Mouse (Mus musculus) myocyte (in vitro differentiated cells): Measurements from ENCODE around the gene Keg1. TPM values are rescaled to one million over a fixed set of nuclear protein-coding genes. Genes with fewer than 3 reads are reported as not detected.

Experiments
- H3K27me3 ChIP-seq: one replicate; pipeline ENCODE4 v1.6.1; 2011; ENCODE audit not compliant: control insufficient read depth, insufficient read depth, insufficient read length
- H3K36me3 ChIP-seq: one replicate; pipeline ENCODE4 v1.6.1; 2011; ENCODE audit not compliant: control insufficient read depth, insufficient read depth
- H3K4me2 ChIP-seq: one replicate; pipeline ENCODE4 v1.6.1; 2011; ENCODE audit warnings: low read depth, control low read depth
- H3K4me3 ChIP-seq: one replicate; pipeline ENCODE4 v1.5.1; 2011; ENCODE audit warnings: mild to moderate bottlenecking, control low read depth, moderate library complexity
- H3K79me2 ChIP-seq: one replicate; pipeline ENCODE4 v1.6.1; 2011; ENCODE audit not compliant: control insufficient read depth, insufficient read depth
- H3ac ChIP-seq: one replicate; pipeline ENCODE4 v1.6.1; 2011; ENCODE audit not compliant: control insufficient read depth, insufficient read length
- CEBPB ChIP-seq: IDR thresholded peaks from 2 replicates; pipeline ENCODE4 v1.6.1; 2011; ENCODE audit warnings: mild to moderate bottlenecking, moderate library complexity; ENCODE audit not compliant: poor library complexity, insufficient read depth, severe bottlenecking
- E2F4 ChIP-seq: IDR thresholded peaks from one replicate; pipeline ENCODE4 v1.6.1; 2011; ENCODE audit warnings: mild to moderate bottlenecking, control low read depth, moderate library complexity; ENCODE audit not compliant: insufficient read depth
- MAX ChIP-seq: IDR thresholded peaks from one replicate; pipeline ENCODE4 v1.6.1; 2011; ENCODE audit warnings: low read depth, mild to moderate bottlenecking, control low read depth
- MYOD1 ChIP-seq, 3 experiments: IDR thresholded peaks; one replicate each; pipeline ENCODE4 v1.6.1; 2011; ENCODE audit warnings: control low read depth in 2 of 3, low read depth in 2 of 3, mild to moderate bottlenecking in 2 of 3, moderate library complexity in 1 of 3; ENCODE audit not compliant: insufficient read length in 2 of 3, control insufficient read depth in 1 of 3
- MYOG ChIP-seq, 3 experiments: IDR thresholded peaks; one replicate each; pipeline ENCODE4 v1.6.1; 2011; ENCODE audit warnings: control low read depth in 2 of 3, low read depth in 2 of 3, mild to moderate bottlenecking in 2 of 3; ENCODE audit not compliant: insufficient read length in 2 of 3, control insufficient read depth in 1 of 3, insufficient read depth in 1 of 3
- POLR2A ChIP-seq: IDR thresholded peaks from one replicate; pipeline ENCODE4 v1.6.1; 2011; ENCODE audit warnings: low read depth, mild to moderate bottlenecking, control low read depth, moderate library complexity; ENCODE audit not compliant: insufficient read length
- POLR2AphosphoS2 ChIP-seq: IDR thresholded peaks from one replicate; pipeline ENCODE4 v1.6.1; 2011; ENCODE audit warnings: low read depth, control low read depth; ENCODE audit not compliant: insufficient read length
- REST ChIP-seq: IDR thresholded peaks from one replicate; pipeline ENCODE4 v1.6.1; 2011; ENCODE audit warnings: mild to moderate bottlenecking, control low read depth, moderate library complexity; ENCODE audit not compliant: insufficient read depth, insufficient read length
- SRF ChIP-seq: IDR thresholded peaks from one replicate; pipeline ENCODE4 v1.6.1; 2011; ENCODE audit warnings: low read depth; ENCODE audit not compliant: control insufficient read depth, insufficient read length
- TCF12 ChIP-seq: IDR thresholded peaks from one replicate; pipeline ENCODE4 v1.6.1; 2011; ENCODE audit warnings: mild to moderate bottlenecking, control low read depth; ENCODE audit not compliant: poor library complexity, insufficient read depth, severe bottlenecking
- TCF3 ChIP-seq: IDR thresholded peaks from one replicate; pipeline ENCODE4 v1.6.1; 2011; ENCODE audit warnings: low read depth, control low read depth; ENCODE audit not compliant: insufficient read length
- USF1 ChIP-seq: IDR thresholded peaks from one replicate; pipeline ENCODE4 v1.6.1; 2011; ENCODE audit warnings: low read depth, mild to moderate bottlenecking, control low read depth, moderate library complexity
- polyA plus RNA-seq: library from polyadenylated mRNA; unstranded; fragments of >200 nt; fragmentation: generic; extraction: Trizol; gene quantifications from one replicate; pipeline ENCODE4 v1.2.1, GENCODE M21; 2012; ENCODE audit warnings: missing spikeins

The Keg1 gene
- polyA plus RNA-seq, 1 experiment, result not detected

DNA sequence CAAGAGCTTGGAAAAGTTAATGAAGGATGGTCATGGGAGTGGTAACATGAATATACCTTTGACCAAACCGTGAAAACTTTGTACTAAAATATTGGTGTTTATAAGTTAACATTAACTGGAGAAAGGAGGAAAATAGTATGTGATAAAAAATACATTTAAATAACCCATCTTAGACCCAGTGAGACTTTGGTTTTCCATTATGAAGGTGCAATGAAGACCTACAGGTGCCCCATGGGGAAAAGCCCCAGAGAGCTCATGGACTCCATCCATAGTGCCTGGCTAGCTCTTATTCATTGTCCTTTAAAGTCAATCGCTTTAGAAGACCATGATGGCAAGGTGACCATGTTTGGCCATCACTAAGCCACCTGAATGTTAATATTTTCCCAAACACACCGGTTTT is 17.8 kb upstream of the Keg1 start, which contains the start of gene Olfr1443:
Gene Olfr1443, plus strand, starts transcription at position 301 of the 400 bp plus-strand sequence.
- H3K36me3 ChIP-seq, result no peaks in the 10 kb centered on the region
- H3K4me2 ChIP-seq, result no peak within 1 kb of the TSS
- TF ChIP-seq TCF3 (no peak), REST (no peak), E2F4 (no peak), TCF12 (no peak), POLR2A (no peak), USF1 (no peak), CEBPB (no peak), MAX (no peak), SRF (no peak), MYOG (IDR thresholded peaks at IDR 0.05; ENCODE audit: control insufficient read depth in 1 of 3, insufficient read depth in 1 of 3, insufficient read length in 2 of 3, low read depth in 2 of 3) (no peak), MYOD1 (IDR thresholded peaks at IDR 0.05; ENCODE audit: control insufficient read depth in 1 of 3, insufficient read length in 2 of 3, low read depth in 2 of 3) (no peak), POLR2AphosphoS2 (no peak)
- no peaks in the 10 kb centered on the region for H3K79me2 ChIP-seq
- H3ac ChIP-seq, result no peak within 1 kb of the TSS
- no peak within 1 kb of the TSS for H3K4me3 ChIP-seq
- no peaks in the 10 kb centered on the region for H3K27me3 ChIP-seq

DNA sequence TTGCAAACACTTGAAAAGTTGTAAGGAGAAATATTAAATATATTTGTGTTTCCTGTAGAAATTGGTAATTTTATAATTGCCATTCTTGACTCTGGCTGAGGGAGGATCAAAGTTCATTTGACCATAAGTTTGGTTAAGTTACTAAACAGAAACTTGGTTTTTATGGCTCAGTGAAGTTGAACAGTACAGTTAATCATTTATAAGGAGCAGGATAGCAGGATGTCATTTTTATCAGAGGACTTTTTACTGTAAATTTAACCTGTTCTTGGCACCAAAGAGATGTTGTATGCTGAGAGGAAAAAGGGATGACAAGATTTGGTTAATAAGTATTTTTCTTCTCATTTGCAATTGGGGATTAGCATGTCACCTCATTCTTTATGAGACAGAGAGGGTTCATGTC is 10.9 kb upstream of the Keg1 start:
- Histone ChIP-seq H3K4me3 (no peak overlapping the region), H3K36me3 (no peaks in the 10 kb centered on the region), H3K4me2 (no peak overlapping the region), H3K27me3 (no peaks in the 10 kb centered on the region), H3ac (no peak overlapping the region), H3K79me2 (no peaks in the 10 kb centered on the region)
- no peak for TF ChIP-seq MYOG (IDR thresholded peaks at IDR 0.05; ENCODE audit: control insufficient read depth in 1 of 3, insufficient read depth in 1 of 3, insufficient read length in 2 of 3, low read depth in 2 of 3)
- TF ChIP-seq POLR2AphosphoS2, result no peak
- no peak for TF ChIP-seq REST
- TF ChIP-seq USF1, result no peak

DNA sequence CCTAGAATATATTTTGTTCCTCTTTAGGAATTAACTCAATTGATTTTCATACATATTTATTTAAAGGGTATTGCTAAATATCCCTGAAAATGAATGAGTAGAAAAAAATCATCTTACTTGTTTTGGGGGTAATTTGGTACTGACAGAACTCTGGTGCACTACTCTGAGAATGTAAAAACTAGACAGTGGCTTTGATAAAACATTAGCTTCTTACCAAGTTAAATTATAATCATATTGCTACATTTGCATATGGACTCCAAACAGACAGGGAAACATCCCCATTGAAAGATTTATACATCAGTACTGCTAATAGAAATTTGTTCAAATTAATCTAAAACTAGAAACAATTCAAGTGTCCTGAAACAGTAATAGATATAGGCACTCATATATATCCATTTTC is 10.4 kb upstream of the Keg1 start:
- H3K79me2 ChIP-seq, result no peaks in the 10 kb centered on the region
- no peak overlapping the region for H3ac ChIP-seq
- H3K36me3 ChIP-seq, result no peaks in the 10 kb centered on the region
- TF ChIP-seq TCF12 (no peak), SRF (no peak), POLR2A (no peak)
- H3K4me2 ChIP-seq, result no peak overlapping the region
- H3K27me3 ChIP-seq, result no peaks in the 10 kb centered on the region
- H3K4me3 ChIP-seq, result no peak overlapping the region

DNA sequence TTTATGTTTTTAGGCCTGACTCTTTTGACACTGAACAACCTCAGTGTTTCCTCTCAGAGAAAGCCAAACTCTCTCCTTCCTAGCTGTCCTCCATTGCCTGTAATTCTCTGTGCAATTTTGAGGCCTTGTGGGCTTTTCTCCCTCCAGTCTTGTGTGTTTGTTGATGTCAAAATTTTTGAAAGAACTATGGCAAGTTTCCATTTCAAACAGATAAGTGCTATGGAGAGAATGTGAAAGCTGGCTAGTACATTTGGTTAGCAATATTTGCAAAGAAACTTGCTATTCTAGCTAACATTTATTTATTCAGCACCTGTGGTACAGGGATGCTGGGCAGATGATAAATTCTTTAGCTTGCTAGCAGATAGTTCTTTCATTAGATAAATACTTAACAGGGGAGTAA is 635 bp downstream of the Keg1 start:
- TF ChIP-seq MAX, result no peak
- TF ChIP-seq POLR2A, result no peak
- TF ChIP-seq CEBPB, result no peak
- no peak for TF ChIP-seq SRF
- no peak for TF ChIP-seq USF1
- Histone ChIP-seq H3K4me2 (no peak overlapping the region), H3K79me2 (no peaks in the 10 kb centered on the region), H3K27me3 (no peaks in the 10 kb centered on the region), H3ac (no peak overlapping the region), H3K4me3 (no peak overlapping the region), H3K36me3 (no peaks in the 10 kb centered on the region)

DNA sequence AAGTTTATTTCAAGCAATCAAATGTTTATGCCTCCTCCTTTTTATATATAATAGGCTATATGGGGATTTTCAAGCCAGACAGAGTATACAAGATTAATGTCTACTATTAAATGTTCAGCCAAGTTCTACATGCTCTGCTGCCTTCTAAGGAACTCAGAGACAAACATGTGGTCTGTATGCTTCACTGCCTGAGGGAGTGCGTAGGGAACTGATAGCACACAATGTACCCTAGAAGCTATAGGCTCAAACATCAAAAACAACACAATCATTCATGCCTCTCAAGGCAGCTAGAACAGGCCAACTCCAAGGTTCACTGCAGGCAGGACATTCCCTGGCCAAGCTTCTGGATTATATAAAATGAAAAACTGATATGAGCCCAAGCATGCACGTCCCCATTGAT is 12.9 kb downstream of the Keg1 start:
- H3ac ChIP-seq, result no peak overlapping the region
- no peaks in the 10 kb centered on the region for H3K36me3 ChIP-seq
- H3K4me3 ChIP-seq, result no peak overlapping the region
- no peaks in the 10 kb centered on the region for H3K27me3 ChIP-seq
- H3K79me2 ChIP-seq, result no peaks in the 10 kb centered on the region
- TF ChIP-seq CEBPB (no peak), SRF (no peak), POLR2A (no peak), REST (no peak)
- no peak overlapping the region for H3K4me2 ChIP-seq

DNA sequence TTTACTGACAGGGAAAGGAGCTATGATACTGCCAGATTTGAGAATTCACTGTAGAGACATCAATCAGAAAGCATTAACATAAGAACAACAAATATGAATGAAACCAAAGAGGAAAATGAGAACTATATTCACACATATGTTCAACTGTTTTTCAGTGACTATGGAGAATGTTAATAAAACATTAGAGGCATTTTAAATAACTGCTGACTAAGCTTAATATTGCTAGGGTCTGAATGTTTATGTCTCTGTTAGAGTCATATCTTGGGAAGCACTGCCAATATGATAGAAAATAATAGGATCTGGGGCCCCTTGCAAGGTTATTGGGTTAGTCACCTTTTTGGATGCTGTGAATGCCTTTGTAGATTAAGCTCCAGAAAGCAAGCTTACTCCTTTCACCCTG is 13.4 kb downstream of the Keg1 start:
- Histone ChIP-seq H3ac (no peak overlapping the region), H3K36me3 (no peaks in the 10 kb centered on the region), H3K79me2 (no peaks in the 10 kb centered on the region), H3K4me3 (no peak overlapping the region), H3K27me3 (no peaks in the 10 kb centered on the region), H3K4me2 (no peak overlapping the region)
- TF ChIP-seq REST (no peak), TCF12 (no peak), CEBPB (no peak), POLR2AphosphoS2 (no peak), USF1 (no peak), POLR2A (no peak), TCF3 (no peak), E2F4 (no peak), MYOG (IDR thresholded peaks at IDR 0.05; ENCODE audit: control insufficient read depth in 1 of 3, insufficient read depth in 1 of 3, insufficient read length in 2 of 3, low read depth in 2 of 3) (no peak), MYOD1 (IDR thresholded peaks at IDR 0.05; ENCODE audit: control insufficient read depth in 1 of 3, insufficient read length in 2 of 3, low read depth in 2 of 3) (no peak), SRF (no peak), MAX (no peak)
